Mouse (Mus musculus) hindbrain, embryonic 16.5 days (tissue): ENCODE measurements around the gene Arfgap2. TPM values are rescaled to one million over a fixed set of nuclear protein-coding genes. Genes with fewer than 3 reads are reported as not detected.

Source experiments
- ATAC-seq: fragments of 200-750 bp; cut with Nextera tagmentation; 2 replicates; pipeline ENCODE4 v1.8.0; 2017; ENCODE audit warnings: moderate TSS enrichment, moderate library complexity
- H3K27ac ChIP-seq: fragments of 300-500 bp; sonication (generic); 2 replicates; pipeline ENCODE4 v1.5.1; 2014; ENCODE audit warnings: low read depth, mild to moderate bottlenecking, control low read depth, low read length, moderate library complexity
- H3K27me3 ChIP-seq: fragments of 300-500 bp; sonication (generic); replicated peaks from 2 replicates; pipeline ENCODE4 v1.6.1; 2014; ENCODE audit warnings: low read length; ENCODE audit not compliant: control insufficient read depth, insufficient read depth
- H3K36me3 ChIP-seq: fragments of 300-500 bp; sonication (generic); 2 replicates; pipeline ENCODE4 v1.6.1; 2014; ENCODE audit warnings: mild to moderate bottlenecking, low read length, moderate library complexity, mixed read lengths; ENCODE audit not compliant: control insufficient read depth, insufficient read depth
- H3K4me1 ChIP-seq: fragments of 300-500 bp; sonication (generic); 2 replicates; pipeline ENCODE4 v1.6.1; 2014; ENCODE audit warnings: low read depth, low read length; ENCODE audit not compliant: control insufficient read depth, insufficient read depth
- H3K4me2 ChIP-seq: fragments of 300-500 bp; sonication (generic); 2 replicates; pipeline ENCODE4 v1.6.1; 2014; ENCODE audit warnings: mild to moderate bottlenecking, low read length, control low read depth, moderate library complexity
- H3K4me3 ChIP-seq: fragments of 300-500 bp; sonication (generic); 2 replicates; pipeline ENCODE4 v1.5.1; 2014; ENCODE audit warnings: mild to moderate bottlenecking, low read length, control low read depth, moderate library complexity
- H3K9ac ChIP-seq: fragments of 300-500 bp; sonication (generic); 2 replicates; pipeline ENCODE4 v1.6.1; 2014; ENCODE audit warnings: low read depth, mild to moderate bottlenecking, control low read depth, low read length, moderate library complexity
- H3K9me3 ChIP-seq: fragments of 300-500 bp; sonication (generic); 2 replicates; pipeline ENCODE4 v1.6.1; 2014; ENCODE audit warnings: mild to moderate bottlenecking, low read length, moderate library complexity; ENCODE audit not compliant: control insufficient read depth
- WGBS: fragments of 180-500 bp; shearing (Covaris S2); extraction: QIAGEN DNeasy Blood & Tissue Kit; methylation state at CpG from one replicate; pipeline ENCODE4 v1.1.7; 2014; 5-methylcytosine and 5-hydroxymethylcytosine counted together
- polyA plus RNA-seq: library from polyadenylated mRNA; unstranded; fragments of >200 nt; fragmentation: Nextera tagmentation; extraction: Ambion mirVana; gene quantifications from 2 replicates; pipeline ENCODE4 v1.2.1, GENCODE M21; 2015

The Arfgap2 gene
- polyA plus RNA-seq, 1 experiment from 2014 or later, result 61.2 TPM

DNA sequence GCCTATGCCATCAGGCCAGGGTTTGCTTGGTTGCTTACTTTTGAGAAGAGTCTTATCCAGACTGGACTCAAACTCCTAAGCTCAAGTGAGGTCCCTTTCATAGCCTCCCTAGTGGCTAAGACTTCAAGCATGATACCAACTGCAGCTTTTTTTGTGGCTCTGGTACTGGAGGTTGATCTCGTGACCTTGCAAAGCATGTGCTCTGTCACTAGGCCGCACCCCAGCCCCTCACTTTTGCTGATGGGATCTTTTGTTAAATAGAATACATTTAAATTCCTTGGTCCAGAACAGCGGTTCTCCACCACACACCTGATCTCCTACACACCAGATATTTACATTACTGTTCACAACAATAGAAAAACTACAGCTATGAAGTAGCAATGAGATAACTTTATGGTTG, 29.5 kb downstream of the Arfgap2 start:
- no peak for ATAC-seq
- no peak overlapping the region for H3K4me3 ChIP-seq
- H3K36me3 ChIP-seq, result no peaks in the 10 kb centered on the region
- peaks cover 3% of the 10 kb centered on the region; the same call in 1 of the 2 replicates for H3K4me1 ChIP-seq
- no peaks in the 10 kb centered on the region for H3K27me3 ChIP-seq
- H3K4me2 ChIP-seq, result no peak overlapping the region
- no peak overlapping the region for H3K9ac ChIP-seq
- H3K9me3 ChIP-seq, result no peaks in the 10 kb centered on the region
- 95% methylated on average over 3 of the region's 3 CpGs for WGBS
- H3K27ac ChIP-seq, result no peak overlapping the region

DNA sequence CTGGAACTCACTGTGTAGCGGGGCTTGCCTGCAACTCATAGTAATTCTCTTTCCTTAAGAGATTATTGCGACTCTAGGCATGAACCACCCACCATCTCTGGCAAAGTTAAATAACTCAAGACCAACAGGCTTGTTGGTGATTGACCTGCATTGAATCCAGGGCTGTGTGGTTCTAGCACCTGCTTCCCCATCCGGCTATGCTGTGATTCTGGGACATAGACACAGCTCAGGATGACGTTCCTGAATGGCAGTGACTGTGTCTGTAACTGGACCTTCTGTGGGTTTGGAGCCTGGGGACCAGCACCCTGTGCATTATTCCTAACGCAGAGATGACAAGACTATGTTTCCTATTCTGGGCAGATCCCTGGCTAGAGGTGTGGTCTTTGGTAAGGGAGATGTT, 31.1 kb downstream of the Arfgap2 start:
- no peaks in the 10 kb centered on the region for H3K9me3 ChIP-seq
- no peak overlapping the region for H3K4me3 ChIP-seq
- no peak overlapping the region for H3K4me2 ChIP-seq
- WGBS, result 95% methylated on average over 5 of the region's 5 CpGs
- peaks cover 3% of the 10 kb centered on the region; the same call in 1 of the 2 replicates for H3K4me1 ChIP-seq
- no peak for ATAC-seq
- no peaks in the 10 kb centered on the region for H3K27me3 ChIP-seq
- H3K9ac ChIP-seq, result no peak overlapping the region
- no peaks in the 10 kb centered on the region for H3K36me3 ChIP-seq
- H3K27ac ChIP-seq, result no peak overlapping the region

DNA sequence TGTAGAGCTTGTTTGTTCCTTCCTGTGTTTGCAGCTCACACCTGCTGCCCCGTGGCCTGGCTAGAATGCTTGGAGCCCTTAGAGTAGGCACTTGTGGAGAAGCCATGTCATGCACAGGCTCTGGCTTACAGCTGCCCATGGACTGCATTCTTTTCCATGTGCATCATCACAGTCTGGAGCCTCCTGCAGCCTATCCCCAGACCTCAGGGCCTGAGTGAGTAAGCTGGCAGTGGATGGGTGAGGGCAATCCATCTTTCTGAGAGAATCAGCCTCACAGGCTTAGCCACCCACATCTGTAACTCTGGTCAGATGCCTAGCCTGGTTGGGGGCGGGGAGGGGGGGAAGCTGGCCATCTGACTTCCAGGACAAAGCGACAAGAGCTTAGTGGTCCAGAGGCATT, 34.4 kb downstream of the Arfgap2 start:
- H3K4me2 ChIP-seq, result no peak overlapping the region
- H3K4me1 ChIP-seq, result no peaks in the 10 kb centered on the region
- H3K9ac ChIP-seq, result no peak overlapping the region
- H3K36me3 ChIP-seq, result peaks cover 2% of the 10 kb centered on the region; the same call in 1 of the 2 replicates
- H3K9me3 ChIP-seq, result no peaks in the 10 kb centered on the region
- no peaks in the 10 kb centered on the region for H3K27me3 ChIP-seq
- no peak overlapping the region for H3K4me3 ChIP-seq
- WGBS, result 69% methylated on average over 3 of the region's 3 CpGs
- ATAC-seq, result peak; percentile 24; the same call in 1 of the 2 replicates
- H3K27ac ChIP-seq, result no peak overlapping the region

DNA sequence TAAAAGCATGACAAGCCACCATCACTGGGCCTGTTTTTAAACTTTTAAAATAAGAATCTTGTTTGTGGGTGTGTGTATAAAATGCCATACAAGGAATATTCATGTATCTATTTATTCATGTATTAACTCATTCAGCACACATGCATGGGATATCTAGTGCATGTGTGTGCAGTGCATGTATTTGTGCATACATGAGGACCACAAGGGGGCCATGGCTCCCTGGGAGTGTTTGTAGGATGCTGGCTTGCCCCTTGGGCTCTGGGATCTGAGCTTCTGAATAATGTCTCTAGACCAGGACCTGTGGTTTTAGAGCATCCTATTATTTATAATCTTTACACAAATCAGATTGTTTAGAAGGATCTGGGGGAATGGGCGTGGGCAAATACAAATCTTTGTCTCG, 36.0 kb downstream of the Arfgap2 start:
- Histone ChIP-seq H3K27ac (no peak overlapping the region), H3K36me3 (peaks cover 3% of the 10 kb centered on the region; the same call in 1 of the 2 replicates), H3K4me2 (no peak overlapping the region), H3K9ac (no peak overlapping the region), H3K9me3 (no peaks in the 10 kb centered on the region), H3K4me1 (no peaks in the 10 kb centered on the region), H3K27me3 (no peaks in the 10 kb centered on the region), H3K4me3 (no peak overlapping the region)
- ATAC-seq, result no peak
- WGBS, result 89% methylated on average over 2 of the region's 2 CpGs

DNA sequence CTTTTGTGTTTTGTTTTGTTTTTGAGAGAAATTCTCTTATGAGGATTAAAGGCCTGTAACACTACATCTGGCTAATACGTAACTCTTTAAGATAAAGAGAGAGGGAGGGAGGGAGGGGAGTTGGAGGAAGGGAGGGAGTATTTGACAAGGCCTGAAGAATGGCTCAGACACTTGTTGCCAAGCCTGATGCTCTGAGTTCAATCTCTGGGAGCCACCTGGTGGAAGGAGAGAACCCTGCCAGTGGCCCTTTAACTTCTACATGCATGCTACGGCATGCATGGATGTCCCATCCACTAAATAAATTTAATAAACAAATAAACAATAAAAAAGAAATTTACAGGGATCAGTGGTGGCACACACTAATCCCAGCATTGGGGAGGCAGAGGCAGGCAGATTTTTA, 37.1 kb downstream of the Arfgap2 start:
- H3K27ac ChIP-seq, result no peak overlapping the region
- H3K4me1 ChIP-seq, result no peaks in the 10 kb centered on the region
- H3K4me2 ChIP-seq, result no peak overlapping the region
- peaks cover 3% of the 10 kb centered on the region; the same call in 1 of the 2 replicates for H3K36me3 ChIP-seq
- ATAC-seq, result no peak
- no peaks in the 10 kb centered on the region for H3K27me3 ChIP-seq
- WGBS, result 82% methylated on average over 2 of the region's 2 CpGs
- no peak overlapping the region for H3K9ac ChIP-seq
- H3K9me3 ChIP-seq, result no peaks in the 10 kb centered on the region
- no peak overlapping the region for H3K4me3 ChIP-seq

DNA sequence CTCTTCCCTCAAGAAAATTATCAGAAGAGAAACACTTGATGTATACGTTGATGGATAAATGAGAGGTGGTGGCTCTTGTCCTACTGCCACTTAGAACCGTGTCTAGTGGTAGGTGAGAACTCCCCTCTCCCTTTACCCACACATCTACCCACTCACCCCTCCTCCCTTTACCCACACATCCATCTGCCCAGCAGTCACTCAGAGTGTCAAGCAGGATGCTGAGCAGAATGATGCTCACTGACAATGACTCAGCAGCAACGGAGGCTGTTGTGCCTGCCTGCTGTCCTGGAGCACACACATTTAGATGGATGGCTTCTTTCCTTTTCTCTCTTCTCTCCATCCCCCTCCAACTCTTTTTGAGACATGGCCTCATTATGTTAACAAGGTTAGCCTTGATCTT, 38.1 kb downstream of the Arfgap2 start:
- no peak overlapping the region for H3K4me3 ChIP-seq
- H3K36me3 ChIP-seq, result peaks cover 3% of the 10 kb centered on the region; the same call in 1 of the 2 replicates
- no peak overlapping the region for H3K4me2 ChIP-seq
- no peak overlapping the region for H3K9ac ChIP-seq
- H3K27me3 ChIP-seq, result no peaks in the 10 kb centered on the region
- 72% methylated on average over 3 of the region's 3 CpGs for WGBS
- no peak for ATAC-seq
- H3K4me1 ChIP-seq, result no peaks in the 10 kb centered on the region
- H3K27ac ChIP-seq, result no peak overlapping the region
- no peaks in the 10 kb centered on the region for H3K9me3 ChIP-seq

DNA sequence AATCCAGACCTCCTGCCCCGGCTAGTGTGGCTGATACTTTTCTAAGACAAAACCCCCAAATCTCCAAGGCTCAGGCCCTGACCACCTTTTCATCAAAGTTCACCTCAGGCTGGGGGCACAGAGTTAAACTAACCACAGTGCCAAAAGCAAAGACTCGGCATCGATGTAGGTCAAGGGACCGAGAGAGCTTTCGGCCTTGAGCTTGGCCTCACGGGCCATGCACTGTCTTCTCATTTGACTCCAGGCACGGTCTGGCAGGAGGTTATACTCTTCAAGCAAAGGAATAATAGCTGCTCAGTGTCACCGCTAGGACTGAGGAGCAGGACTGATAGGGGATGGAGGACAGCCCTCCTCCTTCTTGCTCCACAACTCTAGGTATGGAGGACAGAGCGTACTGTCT, 41.2 kb downstream of the Arfgap2 start:
- no peak overlapping the region for H3K9ac ChIP-seq
- no peak for ATAC-seq
- H3K4me2 ChIP-seq, result no peak overlapping the region
- peaks cover 3% of the 10 kb centered on the region; the same call in 1 of the 2 replicates for H3K36me3 ChIP-seq
- no peaks in the 10 kb centered on the region for H3K4me1 ChIP-seq
- WGBS, result 97% methylated on average over 9 of the region's 9 CpGs
- no peak overlapping the region for H3K27ac ChIP-seq
- no peaks in the 10 kb centered on the region for H3K27me3 ChIP-seq
- no peak overlapping the region for H3K4me3 ChIP-seq
- H3K9me3 ChIP-seq, result no peaks in the 10 kb centered on the region

DNA sequence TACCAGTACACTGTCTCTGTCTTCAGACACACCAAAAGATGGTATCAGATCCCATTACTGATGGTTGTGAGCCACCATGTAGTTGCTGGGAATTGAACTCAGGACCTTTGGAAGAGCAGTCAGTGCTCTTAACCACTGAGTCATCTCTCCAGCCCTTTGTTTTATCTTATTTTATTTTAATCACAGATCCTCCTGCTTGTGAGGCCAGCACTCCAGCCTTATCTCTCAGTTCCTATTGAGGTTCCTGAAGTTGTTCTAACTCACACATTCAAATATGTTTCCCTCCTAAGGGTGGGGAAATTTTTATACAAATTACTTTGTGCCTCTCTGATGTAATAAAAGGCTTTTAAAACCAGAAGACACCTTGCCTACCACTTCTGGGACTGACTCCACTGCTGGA, 41.8 kb downstream of the Arfgap2 start:
- H3K9me3 ChIP-seq, result no peaks in the 10 kb centered on the region
- no peaks in the 10 kb centered on the region for H3K4me1 ChIP-seq
- H3K27ac ChIP-seq, result no peak overlapping the region
- no peak for ATAC-seq
- no peak overlapping the region for H3K4me3 ChIP-seq
- no peak overlapping the region for H3K4me2 ChIP-seq
- no peaks in the 10 kb centered on the region for H3K27me3 ChIP-seq
- no peak overlapping the region for H3K9ac ChIP-seq
- H3K36me3 ChIP-seq, result peaks cover 3% of the 10 kb centered on the region; the same call in 1 of the 2 replicates

DNA sequence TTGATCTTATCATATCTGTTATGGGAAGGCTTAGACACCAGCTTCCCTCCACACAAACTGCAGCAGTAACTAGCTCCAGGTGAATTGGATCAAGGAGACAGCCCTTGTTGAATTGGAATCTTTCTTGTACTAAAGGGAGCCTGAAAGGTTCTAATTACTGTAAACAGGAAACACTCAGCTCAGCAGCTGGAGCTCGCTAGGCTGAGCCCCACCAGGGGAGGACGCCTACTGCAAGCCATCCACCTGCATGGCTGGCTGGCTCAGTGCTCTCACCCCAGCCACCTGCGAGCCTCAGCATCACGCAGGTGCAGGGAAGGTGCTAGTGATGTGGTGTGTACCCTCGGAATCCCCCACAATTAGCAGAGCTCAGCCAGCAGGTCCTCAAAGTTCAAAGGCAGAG, 43.9 kb downstream of the Arfgap2 start:
- Histone ChIP-seq H3K4me2 (no peak overlapping the region), H3K4me3 (no peak overlapping the region), H3K9me3 (no peaks in the 10 kb centered on the region), H3K4me1 (peaks cover 4% of the 10 kb centered on the region), H3K27me3 (no peaks in the 10 kb centered on the region), H3K27ac (no peak overlapping the region), H3K9ac (no peak overlapping the region), H3K36me3 (peaks cover 3% of the 10 kb centered on the region; the same call in 1 of the 2 replicates)
- 68% methylated on average over 5 of the region's 5 CpGs for WGBS
- no peak for ATAC-seq

DNA sequence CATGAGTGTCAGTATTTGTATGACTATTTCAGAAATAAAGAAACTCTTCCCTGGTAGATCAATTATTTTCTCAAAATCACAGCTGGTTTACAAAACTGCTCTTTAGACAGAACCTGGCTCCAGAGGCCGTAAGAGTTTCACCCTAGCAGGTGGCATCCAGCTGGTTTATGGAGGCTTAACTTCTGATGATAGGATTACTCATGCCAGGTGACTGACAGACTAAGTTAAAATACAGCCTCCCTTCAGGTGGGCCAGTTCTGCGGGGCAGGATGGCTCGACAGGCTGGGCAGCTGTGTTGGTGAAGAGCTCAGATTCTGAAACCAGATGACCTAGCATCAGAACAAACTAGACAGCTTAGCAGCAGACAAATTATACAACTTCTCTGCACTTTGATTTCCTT, 44.8 kb downstream of the Arfgap2 start:
- no peaks in the 10 kb centered on the region for H3K9me3 ChIP-seq
- H3K9ac ChIP-seq, result no peak overlapping the region
- ATAC-seq, result no peak
- no peak overlapping the region for H3K4me3 ChIP-seq
- no peaks in the 10 kb centered on the region for H3K36me3 ChIP-seq
- H3K27ac ChIP-seq, result no peak overlapping the region
- peaks cover 4% of the 10 kb centered on the region for H3K4me1 ChIP-seq
- H3K27me3 ChIP-seq, result no peaks in the 10 kb centered on the region
- no peak overlapping the region for H3K4me2 ChIP-seq
- WGBS, result 76% methylated on average over 3 of the region's 3 CpGs
